Mouse (Mus musculus) lung, embryonic 16.5 days (tissue): ENCODE data around the gene Fxyd3. TPM values are rescaled to one million over a fixed set of nuclear protein-coding genes. Genes with fewer than 3 reads are reported as not detected.
A peak's percentile ranks its signal among the peaks of the same experiment; 100 is the strongest.

Source experiments
- ATAC-seq: fragments of 200-750 bp; cut with Nextera tagmentation; 2 replicates; pipeline ENCODE4 v1.8.0; 2017; ENCODE audit warnings: low read depth, mild to moderate bottlenecking, moderate library complexity
- H3K27ac ChIP-seq: fragments of 300-500 bp; sonication (generic); 2 replicates; pipeline ENCODE4 v1.5.1; 2014; ENCODE audit warnings: mild to moderate bottlenecking, control low read depth, low read length
- H3K27me3 ChIP-seq: fragments of 300-500 bp; sonication (generic); 2 replicates; pipeline ENCODE4 v1.6.1; 2014; ENCODE audit warnings: low read depth, low read length, mixed read lengths; ENCODE audit not compliant: control insufficient read depth, insufficient read depth
- H3K36me3 ChIP-seq: fragments of 300-500 bp; sonication (generic); 2 replicates; pipeline ENCODE4 v1.6.1; 2014; ENCODE audit warnings: low read length; ENCODE audit not compliant: control insufficient read depth, insufficient read depth
- H3K4me1 ChIP-seq: fragments of 300-500 bp; sonication (generic); replicated peaks from 2 replicates; pipeline ENCODE4 v1.6.1; 2014; ENCODE audit warnings: low read length, mixed read lengths; ENCODE audit not compliant: control insufficient read depth, insufficient read depth
- H3K4me2 ChIP-seq: fragments of 300-500 bp; sonication (generic); 2 replicates; pipeline ENCODE4 v1.6.1; 2014; ENCODE audit warnings: low read depth, low read length, control low read depth
- H3K4me3 ChIP-seq: fragments of 300-500 bp; sonication (generic); 2 replicates; pipeline ENCODE4 v1.5.1; 2014; ENCODE audit warnings: mild to moderate bottlenecking, low read length, control low read depth
- H3K9ac ChIP-seq: fragments of 300-500 bp; sonication (generic); 2 replicates; pipeline ENCODE4 v1.6.1; 2014; ENCODE audit warnings: low read length, control low read depth
- H3K9me3 ChIP-seq: fragments of 300-500 bp; sonication (generic); 2 replicates; pipeline ENCODE4 v1.6.1; 2016; ENCODE audit warnings: low read length; ENCODE audit not compliant: control insufficient read depth
- WGBS: fragments of 180-500 bp; shearing (Covaris S2); extraction: QIAGEN DNeasy Blood & Tissue Kit; methylation state at CpG from one replicate; pipeline ENCODE4 v1.1.7; 2014; 5-methylcytosine and 5-hydroxymethylcytosine counted together
- polyA plus RNA-seq: library from polyadenylated mRNA; unstranded; fragments of >200 nt; fragmentation: Nextera tagmentation; extraction: Ambion mirVana; gene quantifications from 2 replicates; pipeline ENCODE4 v1.2.1, GENCODE M21; 2015

The Fxyd3 gene
- polyA plus RNA-seq, 1 experiment from 2014 or later = 76.9 TPM

DNA sequence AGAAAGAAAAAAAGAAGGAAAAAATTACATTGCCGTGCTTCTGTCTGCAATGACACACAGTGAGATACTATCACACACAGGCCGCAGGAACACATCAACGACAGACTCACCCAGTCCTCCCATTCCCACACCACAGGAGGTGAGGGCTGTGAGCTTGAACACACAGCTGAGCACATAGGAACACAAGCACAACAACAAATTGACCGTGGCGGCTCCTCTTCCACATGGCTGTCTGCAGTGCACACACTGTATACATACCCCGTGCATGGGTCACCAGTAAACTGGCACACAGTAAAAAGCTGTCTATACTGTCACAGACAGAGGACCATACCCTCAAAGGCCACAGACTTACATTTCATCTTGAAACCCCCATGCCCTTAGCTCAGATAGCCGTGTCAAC, 20.1 kb downstream of the Fxyd3 start:
- no peak for ATAC-seq
- WGBS = 70% methylated on average over 7 of the region's 7 CpGs
- Histone ChIP-seq H3K4me2 (no peak overlapping the region), H3K27ac (no peak overlapping the region), H3K9me3 (no peaks in the 10 kb centered on the region), H3K4me1 (peaks cover 30% of the 10 kb centered on the region), H3K36me3 (no peaks in the 10 kb centered on the region), H3K27me3 (peaks cover 20% of the 10 kb centered on the region), H3K9ac (no peak overlapping the region), H3K4me3 (no peak overlapping the region)

DNA sequence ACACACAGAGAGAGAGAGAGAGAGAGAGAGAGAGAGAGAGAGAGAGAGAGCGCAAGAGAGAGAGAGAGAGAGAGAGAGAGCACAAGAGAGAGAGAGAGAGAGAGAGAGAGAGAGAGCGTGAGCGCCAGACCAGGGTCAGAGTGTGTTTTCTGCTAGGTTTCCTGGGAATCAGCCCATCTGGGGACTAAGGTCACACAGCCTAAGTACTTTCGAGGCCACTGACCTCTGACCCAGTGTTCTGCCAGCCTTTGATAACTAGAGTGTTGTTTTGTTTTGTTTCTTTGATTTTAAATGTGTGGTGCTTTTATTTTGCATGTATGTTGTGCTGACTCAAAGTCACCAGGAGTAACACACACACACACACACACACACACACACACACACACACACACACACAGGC, 20.6 kb downstream of the Fxyd3 start:
- Histone ChIP-seq H3K4me3 (no peak overlapping the region), H3K27ac (no peak overlapping the region), H3K4me2 (no peak overlapping the region), H3K36me3 (no peaks in the 10 kb centered on the region), H3K27me3 (peaks cover 26% of the 10 kb centered on the region), H3K9me3 (no peaks in the 10 kb centered on the region), H3K9ac (no peak overlapping the region), H3K4me1 (peaks cover 35% of the 10 kb centered on the region)
- WGBS = 34% methylated on average over 3 of the region's 4 CpGs
- no peak; the same call in 1 of the 2 replicates for ATAC-seq

DNA sequence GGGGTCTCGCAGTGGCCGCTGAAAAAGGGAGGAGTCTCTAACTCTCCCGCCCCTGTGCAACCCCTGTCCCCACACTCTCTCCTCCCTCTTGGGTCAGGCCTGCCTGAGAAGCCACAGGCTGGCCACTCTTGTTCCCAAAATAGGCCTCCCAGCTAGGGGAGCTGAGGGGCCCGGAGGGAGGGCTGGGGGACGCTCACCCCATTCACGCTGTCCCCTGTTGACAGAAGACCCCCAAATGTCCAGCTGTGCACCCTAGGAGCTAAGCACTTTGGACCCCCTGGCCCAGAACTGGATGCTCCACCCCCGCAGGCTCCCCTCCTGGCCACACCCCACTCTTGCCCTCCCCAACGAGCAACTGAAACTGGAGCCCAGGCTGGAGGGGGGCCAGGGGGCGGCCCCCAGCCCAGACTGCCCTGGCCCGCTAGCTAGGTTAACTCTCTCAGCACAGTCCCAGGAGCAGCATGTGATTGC, 21.1 kb downstream of the Fxyd3 start:
- H3K4me2 ChIP-seq = peak overlapping the region; percentile 41
- no peaks in the 10 kb centered on the region for H3K36me3 ChIP-seq
- H3K4me3 ChIP-seq = peak overlapping the region; percentile 41
- H3K4me1 ChIP-seq = peaks cover 37% of the 10 kb centered on the region
- H3K27me3 ChIP-seq = peaks cover 31% of the 10 kb centered on the region
- H3K9ac ChIP-seq = peak overlapping the region; percentile 55
- ATAC-seq = peak; percentile 92
- 8% methylated on average over 10 of the region's 10 CpGs for WGBS
- H3K9me3 ChIP-seq = no peaks in the 10 kb centered on the region
- H3K27ac ChIP-seq = peak overlapping the region; percentile 79

DNA sequence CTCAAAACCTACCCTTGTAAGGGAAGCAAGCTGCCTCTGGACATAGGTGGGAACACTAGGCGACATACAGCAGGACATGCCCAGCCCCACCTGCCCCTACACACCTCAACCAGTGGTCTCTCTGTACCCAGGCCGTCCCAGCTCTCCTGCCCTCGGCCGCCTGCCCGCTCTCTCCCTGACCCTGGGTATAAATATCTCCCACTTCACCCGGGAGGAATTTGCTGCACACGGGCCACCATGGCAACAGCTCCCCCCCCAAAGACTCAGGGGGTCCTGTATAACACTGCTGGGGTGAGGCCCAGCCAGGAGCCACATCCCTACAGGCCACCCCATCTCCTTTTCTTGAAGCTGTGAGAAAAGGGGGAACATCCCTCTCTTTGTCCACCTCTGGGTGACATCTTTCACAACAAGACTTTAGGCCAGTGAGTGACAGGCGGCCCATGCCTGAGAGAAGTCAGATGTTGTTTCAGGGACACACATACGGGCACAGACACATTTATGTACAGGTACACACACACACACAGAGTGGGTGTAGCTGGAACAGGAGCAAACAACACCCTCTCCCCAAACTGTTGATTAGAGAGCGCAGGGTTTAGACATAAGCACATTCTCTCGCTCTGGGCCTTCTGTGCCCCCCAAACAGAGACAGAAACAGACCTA, 21.7 kb downstream of the Fxyd3 start:
- H3K4me3 ChIP-seq = peak overlapping the region; percentile 41
- H3K4me1 ChIP-seq = peaks cover 43% of the 10 kb centered on the region
- ATAC-seq = peak; percentile 1; the same call in 1 of the 2 replicates
- WGBS = 38% methylated on average over 11 of the region's 11 CpGs
- peak overlapping the region; percentile 55 for H3K9ac ChIP-seq
- peak overlapping the region; percentile 79 for H3K27ac ChIP-seq
- no peaks in the 10 kb centered on the region for H3K9me3 ChIP-seq
- H3K4me2 ChIP-seq = peak overlapping the region; percentile 41
- H3K27me3 ChIP-seq = peaks cover 37% of the 10 kb centered on the region
- H3K36me3 ChIP-seq = no peaks in the 10 kb centered on the region

DNA sequence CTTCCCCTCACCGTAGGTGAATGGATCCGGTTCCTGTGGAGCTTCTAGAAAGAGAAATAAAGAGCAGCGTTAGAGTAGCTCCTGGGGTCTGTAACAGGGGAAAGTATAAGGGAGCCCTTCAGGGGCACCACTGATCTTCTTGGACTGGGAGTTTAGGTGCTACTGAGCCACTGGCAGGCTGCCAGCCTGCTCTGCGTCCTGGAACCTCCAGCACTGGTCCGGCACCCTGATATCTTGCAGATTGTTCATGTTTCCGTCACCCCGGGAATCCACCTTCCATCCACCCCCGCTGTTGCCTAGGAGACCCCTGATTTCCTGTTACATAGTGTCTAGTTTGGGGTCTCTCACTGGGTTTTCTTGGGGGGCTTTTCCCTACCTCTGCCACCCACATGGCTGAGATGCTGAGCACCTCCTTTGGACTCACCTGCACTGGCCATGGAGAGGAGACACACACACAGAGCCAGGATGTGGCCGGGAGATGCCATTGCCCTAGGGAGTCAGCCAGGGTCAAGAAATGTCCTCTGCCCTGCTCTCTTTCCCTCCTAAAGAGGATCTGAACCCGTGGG, 22.5 kb downstream of the Fxyd3 start:
- H3K4me1 ChIP-seq = peaks cover 41% of the 10 kb centered on the region
- H3K4me3 ChIP-seq = no peak overlapping the region
- H3K27ac ChIP-seq = no peak overlapping the region
- peak overlapping the region; percentile 41; the same call in 1 of the 2 replicates for H3K4me2 ChIP-seq
- peaks cover 41% of the 10 kb centered on the region for H3K27me3 ChIP-seq
- ATAC-seq = no peak
- H3K9me3 ChIP-seq = no peaks in the 10 kb centered on the region
- H3K36me3 ChIP-seq = no peaks in the 10 kb centered on the region
- 23% methylated on average over 10 of the region's 10 CpGs for WGBS
- no peak overlapping the region for H3K9ac ChIP-seq

DNA sequence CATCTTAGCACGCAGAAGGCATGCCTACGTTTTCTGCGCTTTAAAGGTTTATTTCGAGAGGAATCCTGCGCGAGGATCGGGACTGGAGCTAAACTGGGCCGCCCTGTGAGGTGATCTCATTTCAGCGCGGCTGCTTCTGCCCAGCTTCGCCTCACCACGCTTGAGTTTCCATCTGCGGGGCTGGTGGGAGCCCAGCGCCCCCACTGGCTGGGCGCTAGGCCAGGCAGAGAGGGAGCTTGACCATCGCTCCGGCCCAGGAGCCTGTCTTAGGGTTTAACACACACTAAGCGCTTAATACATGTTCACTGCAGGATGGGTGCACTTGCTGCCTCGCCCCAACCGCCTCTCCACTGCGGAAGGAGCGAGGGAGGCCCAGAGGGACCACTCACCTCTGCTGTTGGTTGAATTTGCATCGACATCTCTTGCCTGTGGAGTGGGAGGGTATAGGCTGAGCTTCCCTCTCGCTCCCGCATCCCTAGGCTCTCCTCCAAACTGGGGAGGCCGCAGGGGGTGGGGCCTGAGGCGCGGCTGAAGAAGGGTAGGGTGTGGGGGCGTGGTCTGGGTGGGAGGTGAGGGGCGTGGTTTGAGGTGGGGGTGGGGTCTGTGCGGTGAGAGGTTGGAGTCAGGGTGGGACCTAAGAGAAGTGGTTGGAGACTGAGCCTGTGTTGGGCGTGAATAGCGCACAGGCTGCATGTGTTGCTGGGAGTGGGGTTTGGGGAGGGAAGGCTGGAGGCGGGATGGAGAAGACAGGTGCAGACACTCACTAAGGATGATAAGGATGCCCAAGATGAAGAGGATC, 23.7 kb downstream of the Fxyd3 start:
- WGBS = 3% methylated on average over 34 of the region's 34 CpGs
- Histone ChIP-seq H3K4me1 (peaks cover 39% of the 10 kb centered on the region), H3K4me2 (peak overlapping the region; percentile 38), H3K9ac (no peak overlapping the region), H3K27me3 (peaks cover 41% of the 10 kb centered on the region), H3K4me3 (peak overlapping the region; percentile 18), H3K9me3 (no peaks in the 10 kb centered on the region), H3K27ac (no peak overlapping the region), H3K36me3 (no peaks in the 10 kb centered on the region)
- ATAC-seq = peak; percentile 4; the same call in 1 of the 2 replicates

DNA sequence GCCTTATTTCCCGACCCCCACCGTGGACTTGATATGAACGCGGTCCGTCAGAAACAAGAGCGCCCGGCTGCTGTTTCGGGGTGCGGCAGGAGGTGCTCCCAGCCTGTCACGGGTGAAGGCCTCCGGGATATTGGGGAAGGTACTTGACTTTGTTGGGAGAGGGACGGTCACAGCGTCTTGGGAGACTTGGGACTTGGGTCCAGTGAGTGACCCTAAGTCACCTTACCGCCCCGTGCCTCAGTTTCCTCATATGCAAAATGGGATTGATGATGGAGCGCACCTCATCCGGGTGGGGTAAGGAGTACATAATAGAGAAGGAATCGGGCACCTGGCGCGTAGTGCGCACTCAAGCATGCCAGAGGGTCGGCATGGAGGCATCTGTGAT, 24.3 kb downstream of the Fxyd3 start:
- Histone ChIP-seq H3K36me3 (no peaks in the 10 kb centered on the region), H3K9ac (no peak overlapping the region), H3K4me2 (peak overlapping the region; percentile 38), H3K4me3 (peak overlapping the region; percentile 18), H3K4me1 (peaks cover 39% of the 10 kb centered on the region), H3K9me3 (no peaks in the 10 kb centered on the region), H3K27me3 (peaks cover 41% of the 10 kb centered on the region), H3K27ac (no peak overlapping the region)
- 5% methylated on average over 22 of the region's 22 CpGs for WGBS
- ATAC-seq = no peak

DNA sequence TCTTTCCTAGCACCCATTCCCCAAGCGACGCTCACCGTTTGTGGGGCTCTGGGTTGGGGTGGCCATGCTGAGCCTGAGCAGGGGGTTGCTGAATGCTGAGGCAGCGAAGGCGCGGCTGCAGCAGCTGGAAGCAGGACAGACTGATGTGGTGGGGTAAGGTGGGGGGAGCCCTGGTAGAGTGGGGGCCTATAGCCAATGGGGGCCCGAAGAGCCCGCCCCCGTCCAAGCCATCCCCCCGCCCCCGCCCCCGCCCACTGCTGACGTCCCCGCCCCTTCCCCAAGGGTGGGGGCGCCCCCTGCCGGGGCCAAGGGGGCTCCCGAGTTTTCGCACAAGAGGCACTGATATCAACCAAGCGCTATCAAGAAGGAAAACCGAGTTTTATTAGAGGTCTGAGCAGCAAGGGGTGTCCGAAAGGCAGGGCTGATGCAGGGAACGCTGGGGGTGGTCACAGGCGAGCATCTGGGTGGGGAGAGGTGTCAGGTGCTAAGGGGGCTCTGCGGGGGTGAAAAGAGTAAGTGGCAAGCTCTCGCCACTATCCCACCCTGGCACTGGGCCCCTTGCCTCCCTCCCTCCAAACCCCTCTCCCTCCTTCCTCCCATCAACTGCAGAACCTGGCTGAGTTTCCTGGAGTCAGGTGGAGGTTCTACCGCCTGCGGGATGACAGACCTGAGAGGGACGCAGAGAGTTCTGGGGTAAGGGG, 25.0 kb downstream of the Fxyd3 start, which contains the start of gene Fxyd7:
Gene Fxyd7 (minus strand): TSS at position 147 of the 701 bp plus-strand sequence.
- no peaks in the 10 kb centered on the region for H3K9me3 ChIP-seq
- peaks cover 39% of the 10 kb centered on the region for H3K4me1 ChIP-seq
- no peak within 1 kb of the TSS for H3K27ac ChIP-seq
- H3K4me2 ChIP-seq = peak within 1 kb of the TSS; percentile 38
- 3% methylated on average over 26 of the region's 28 CpGs for WGBS
- H3K36me3 ChIP-seq = no peaks in the 10 kb centered on the region
- ATAC-seq = no peak
- peaks cover 41% of the 10 kb centered on the region for H3K27me3 ChIP-seq
- H3K4me3 ChIP-seq = peak within 1 kb of the TSS; percentile 18; the same call in 1 of the 2 replicates
- H3K9ac ChIP-seq = no peak within 1 kb of the TSS; the same call in 1 of the 2 replicates
